ENCODE assay signal across 18 mouse cellular contexts in genomic region chr17:79618984-79619383, GRCm38 (mm10). TPM values are rescaled to one million over a fixed set of nuclear protein-coding genes. Genes with fewer than 3 reads are reported as not detected.
DNase-seq lines count a peak whose midpoint lies in the region; ATAC-seq and TF ChIP-seq lines count a peak whose summit lies in the region.
"Had no signal": no experiment of that assay in that cellular context is flagged by ENCODE, and none has a peak within 500 bp of the region (broad histone marks: within the 10 kb centered on the region; RNA-seq: fewer than 3 reads in every experiment).

No protein-coding gene starts in this region.

- no peak overlapping the region for H3K9ac ChIP-seq in liver, adult 2 months (ENCODE audit: low read depth, low read length)
- H3K9ac ChIP-seq in liver, postnatal 0 days (replicated peaks) = no peak overlapping the region

- DNase-seq in liver, adult 2 months (ENCODE audit: extremely low read depth, low read depth, low spot score) = peak; percentile 58
- DNase-seq in liver, postnatal 0 days = no peak
- DNase-seq in large intestine, adult 2 months (ENCODE audit: low read depth, low spot score) = peak; percentile 76
- no peak for DNase-seq in layer of hippocampus, adult 2 months (ENCODE audit: low spot score in 2 of 2)
- DNase-seq: adrenal gland, adult 8-10 months; adrenal gland, postnatal 10 days; adrenal gland, postnatal 14 days; adrenal gland, postnatal 25 days; B cell, adult 2 months; cerebellum, adult 11 months; cerebellum, adult 11-12 months; cerebellum, adult 18-20 months had no signal

- H3K79me2 ChIP-seq in liver, adult 2 months (ENCODE audit: control insufficient read depth, insufficient read depth, low read length) = peaks cover 7% of the 10 kb centered on the region; the same call in 1 of the 2 replicates

- no peak for ATAC-seq in liver, postnatal 0 days
- ATAC-seq: activated CD4-positive, CD25-positive, alpha-beta regulatory T cell, adult 4 months; CD4-positive, CD25-positive, alpha-beta regulatory T cell, adult 4 months; Patski had no signal

- no peaks in the 10 kb centered on the region for H3K27me3 ChIP-seq in liver, adult 2 months (ENCODE audit: control insufficient read depth, insufficient read depth, low read length)
- no peaks in the 10 kb centered on the region for H3K27me3 ChIP-seq in liver, postnatal 0 days (ENCODE audit: insufficient read depth, low read length)
- H3K27me3 ChIP-seq: CH12.LX, Patski had no signal

- no peak overlapping the region for H3K4me3 ChIP-seq in liver, adult 2 months (ENCODE audit: insufficient read depth, low read depth, low read length)
- H3K4me3 ChIP-seq in liver, postnatal 0 days (ENCODE audit: low read depth, low read length) = no peak overlapping the region
- no peak overlapping the region for H3K4me3 ChIP-seq in layer of hippocampus, adult 2 months

- no peak overlapping the region for H3K4me2 ChIP-seq in liver, postnatal 0 days (ENCODE audit: low read depth, low read length)

- H3K9me3 ChIP-seq in liver, postnatal 0 days (ENCODE audit: low read length) = no peaks in the 10 kb centered on the region
- H3K9me3 ChIP-seq: G1E had no signal

- TF ChIP-seq EP300 in liver, postnatal 0 days (IDR thresholded peaks at IDR 0.05; ENCODE audit: low read depth) = no peak

- peaks cover 17% of the 10 kb centered on the region; the same call in 1 of the 2 replicates for H3K4me1 ChIP-seq in liver, adult 2 months (ENCODE audit: control insufficient read depth, insufficient read depth, low read length)
- peaks cover 4% of the 10 kb centered on the region for H3K4me1 ChIP-seq in liver, postnatal 0 days (ENCODE audit: insufficient read depth)

- H3K36me3 ChIP-seq in liver, adult 2 months (ENCODE audit: control insufficient read depth, insufficient read depth, low read length) = peaks cover 6% of the 10 kb centered on the region; the same call in 1 of the 2 replicates
- H3K36me3 ChIP-seq in liver, postnatal 0 days (replicated peaks; ENCODE audit: insufficient read depth, low read length) = no peaks in the 10 kb centered on the region
- H3K36me3 ChIP-seq: G1E had no signal

- no peak overlapping the region for H3K27ac ChIP-seq in liver, adult 2 months (replicated peaks; ENCODE audit: insufficient read depth, low read depth, low read length)
- H3K27ac ChIP-seq in liver, postnatal 0 days (ENCODE audit: low read depth) = no peak overlapping the region
- no peak overlapping the region for H3K27ac ChIP-seq in layer of hippocampus, adult 2 months

- no peak for TF ChIP-seq POLR2A in liver, adult 2 months (IDR thresholded peaks at IDR 0.05; ENCODE audit: extremely low read depth, insufficient read depth, low read length)

- 76% methylated on average over 5 of the region's 5 CpGs for WGBS in liver, adult 2 months
- WGBS in liver, postnatal 0 days (ENCODE audit: insufficient replicate concordance) = 80% methylated on average over 5 of the region's 5 CpGs
- 46% methylated on average over 5 of the region's 5 CpGs for WGBS in large intestine, adult 2 months

- no peak for TF ChIP-seq CTCF in liver, adult 2 months (IDR thresholded peaks at IDR 0.05; ENCODE audit: low read depth, low read length)
- no peak for TF ChIP-seq CTCF in liver, postnatal 0 days (IDR thresholded peaks at IDR 0.05; ENCODE audit: low read depth)
- TF ChIP-seq CTCF in layer of hippocampus, adult 2 months (conservative IDR thresholded peaks at IDR 0.05) = no peak

RNA-seq across cellular contexts. Expression of gene Rmdn2, which starts 7.3 kb away (rescaled TPM):
- total RNA-seq in liver, adult 2 months (2014; rRNA removed) = 45.8 and 82.7 TPM in 2 replicates
- polyA plus RNA-seq in liver, adult 2 months (2012; rRNA removed) = 14.1 and 17.6 TPM in 2 replicates
- polyA plus RNA-seq in liver, postnatal 0 days (2015; fragmentation: Nextera tagmentation; extraction: Ambion mirVana) = 11.2 TPM in 2 replicates
- polyA plus RNA-seq in large intestine, adult 2 months (2012; rRNA removed) = 1.4 and 1.7 TPM in 2 replicates
- total RNA-seq in layer of hippocampus, adult 2 months (2021) = 1 to 10 TPM; 9.0 TPM
- total RNA-seq: MEL had no signal

Comparison
In these comparisons a context has a peak if more than half of its experiments do, and no peak if none do; other contexts are left out.
1. DNase-seq: peak in liver, adult 2 months (single experiment) and large intestine, adult 2 months (single experiment); none in liver, postnatal 0 days (single experiment) and layer of hippocampus, adult 2 months (0 of 2).